Mouse (Mus musculus): ENCODE results near the gene Angptl2. TPM values are rescaled to one million over a fixed set of nuclear protein-coding genes. Genes with fewer than 3 reads are reported as not detected.

Gene Angptl2
- polyA plus RNA-seq, 1 experiment from 2014 or later, result 59.5 TPM

DNA sequence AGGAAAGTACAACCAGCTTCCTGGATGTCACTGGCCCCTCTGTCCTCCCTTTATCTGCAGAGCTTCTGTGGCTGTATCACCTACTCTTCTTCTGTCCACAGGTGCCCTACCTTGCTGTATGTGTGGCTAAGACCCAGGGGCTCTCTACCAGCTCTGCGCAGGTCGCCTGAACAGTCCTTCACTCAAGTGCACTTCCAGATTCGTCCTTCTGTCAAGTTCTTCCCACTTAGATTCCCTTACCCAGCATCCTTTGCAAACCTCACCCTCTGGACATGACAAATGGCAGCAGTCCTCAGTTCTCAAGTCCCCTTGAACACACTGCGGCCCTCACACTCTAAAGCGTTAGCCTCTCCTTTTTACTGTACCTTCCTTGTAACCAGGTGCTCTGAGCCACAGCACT, 65.9 kb downstream of the Angptl2 start:
- no peak overlapping the region for H3K27ac ChIP-seq (ENCODE audit: low read length)
- no peaks in the 10 kb centered on the region for H3K36me3 ChIP-seq (ENCODE audit: control insufficient read depth, insufficient read depth, low read length)
- WGBS, result 88% methylated on average over 5 of the region's 5 CpGs
- ATAC-seq (ENCODE audit: insufficient read depth, low FRiP score), result no peak
- no peak overlapping the region for H3K4me3 ChIP-seq (replicated peaks; ENCODE audit: low read length)
- H3K9ac ChIP-seq (ENCODE audit: low read length), result no peak overlapping the region
- H3K4me2 ChIP-seq (ENCODE audit: low read depth, low read length), result no peak overlapping the region
- no peaks in the 10 kb centered on the region for H3K27me3 ChIP-seq (ENCODE audit: control insufficient read depth, insufficient read depth, low read length)
- H3K9me3 ChIP-seq (replicated peaks; ENCODE audit: control insufficient read depth, low read length), result no peaks in the 10 kb centered on the region
- 0 out of 2 replicates have a peak, but pooled peaks cover 5% of the 10 kb centered on the region for H3K4me1 ChIP-seq (ENCODE audit: control insufficient read depth, insufficient read depth, low read length)

- peak overlapping the region; percentile 11; the same call in 1 of the 2 replicates for H3K27ac ChIP-seq (ENCODE audit: low read length)
- no peak overlapping the region for H3K4me3 ChIP-seq (replicated peaks; ENCODE audit: low read length)
- WGBS, result 56% methylated on average over 4 of the region's 4 CpGs
- no peaks in the 10 kb centered on the region for H3K9me3 ChIP-seq (replicated peaks; ENCODE audit: control insufficient read depth, low read length)
- no peaks in the 10 kb centered on the region for H3K36me3 ChIP-seq (ENCODE audit: control insufficient read depth, insufficient read depth, low read length)
- no peak overlapping the region for H3K9ac ChIP-seq (ENCODE audit: low read length)
- no peaks in the 10 kb centered on the region for H3K27me3 ChIP-seq (ENCODE audit: control insufficient read depth, insufficient read depth, low read length)
- 0 out of 2 replicates have a peak, but pooled peaks cover 5% of the 10 kb centered on the region for H3K4me1 ChIP-seq (ENCODE audit: control insufficient read depth, insufficient read depth, low read length)
- H3K4me2 ChIP-seq (ENCODE audit: low read depth, low read length), result no peak overlapping the region
- ATAC-seq (ENCODE audit: insufficient read depth, low FRiP score), result peak; percentile 69
Observed at GRCm38 (mm10) chr2:33282877-33283276, 67.0 kb downstream of the Angptl2 start.

- WGBS, result 78% methylated on average over 2 of the region's 2 CpGs
- H3K27me3 ChIP-seq (ENCODE audit: control insufficient read depth, insufficient read depth, low read length), result no peaks in the 10 kb centered on the region
- H3K4me2 ChIP-seq (ENCODE audit: low read depth, low read length), result no peak overlapping the region
- H3K9ac ChIP-seq (ENCODE audit: low read length), result 0 out of 2 replicates have a peak overlapping the region, but pooled peaks have one; percentile 2
- H3K9me3 ChIP-seq (replicated peaks; ENCODE audit: control insufficient read depth, low read length), result no peaks in the 10 kb centered on the region
- H3K4me3 ChIP-seq (replicated peaks; ENCODE audit: low read length), result no peak overlapping the region
- H3K4me1 ChIP-seq (ENCODE audit: control insufficient read depth, insufficient read depth, low read length), result 0 out of 2 replicates have a peak, but pooled peaks cover 5% of the 10 kb centered on the region
- H3K36me3 ChIP-seq (ENCODE audit: control insufficient read depth, insufficient read depth, low read length), result no peaks in the 10 kb centered on the region
- H3K27ac ChIP-seq (ENCODE audit: low read length), result no peak overlapping the region
- ATAC-seq (ENCODE audit: insufficient read depth, low FRiP score), result no peak
Observed at GRCm38 (mm10) chr2:33283674-33284073, 67.8 kb downstream of the Angptl2 start.

DNA sequence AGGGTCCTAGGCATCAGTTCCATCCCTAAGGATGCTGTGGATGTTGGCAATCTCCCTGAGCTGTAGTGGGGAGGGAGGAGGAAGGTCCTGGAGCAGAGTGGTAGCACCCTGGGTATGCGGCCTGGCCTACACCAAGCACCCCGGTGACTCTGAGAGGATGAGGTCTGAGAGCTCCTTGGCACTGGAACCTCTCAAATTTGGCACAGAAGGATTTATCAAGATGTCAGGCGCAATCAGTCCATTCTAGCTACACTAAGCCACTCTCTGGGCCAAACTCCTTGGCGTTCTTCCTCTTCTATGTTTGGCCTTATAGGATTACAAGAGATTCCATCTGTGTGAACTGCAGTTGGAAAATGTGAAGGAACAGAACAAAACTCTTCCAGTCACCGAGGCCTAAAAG, 73.0 kb downstream of the Angptl2 start:
- Histone ChIP-seq H3K9me3 (replicated peaks; ENCODE audit: control insufficient read depth, low read length) (no peaks in the 10 kb centered on the region), H3K4me2 (ENCODE audit: low read depth, low read length) (no peak overlapping the region), H3K27ac (ENCODE audit: low read length) (peak overlapping the region; percentile 44; the same call in 1 of the 2 replicates), H3K36me3 (ENCODE audit: control insufficient read depth, insufficient read depth, low read length) (no peaks in the 10 kb centered on the region), H3K9ac (ENCODE audit: low read length) (no peak overlapping the region), H3K4me1 (ENCODE audit: control insufficient read depth, insufficient read depth, low read length) (peaks cover 6% of the 10 kb centered on the region), H3K4me3 (replicated peaks; ENCODE audit: low read length) (no peak overlapping the region), H3K27me3 (ENCODE audit: control insufficient read depth, insufficient read depth, low read length) (no peaks in the 10 kb centered on the region)
- no peak for ATAC-seq (ENCODE audit: insufficient read depth, low FRiP score)
- 79% methylated on average over 5 of the region's 5 CpGs for WGBS

GRCm38 (mm10) chr2:33290491-33290890, 74.6 kb downstream of the Angptl2 start:
- H3K9me3 ChIP-seq (replicated peaks; ENCODE audit: control insufficient read depth, low read length), result no peaks in the 10 kb centered on the region
- H3K27ac ChIP-seq (ENCODE audit: low read length), result no peak overlapping the region
- H3K4me2 ChIP-seq (ENCODE audit: low read depth, low read length), result no peak overlapping the region
- no peaks in the 10 kb centered on the region for H3K36me3 ChIP-seq (ENCODE audit: control insufficient read depth, insufficient read depth, low read length)
- H3K9ac ChIP-seq (ENCODE audit: low read length), result no peak overlapping the region
- no peak for ATAC-seq (ENCODE audit: insufficient read depth, low FRiP score)
- peaks cover 6% of the 10 kb centered on the region for H3K4me1 ChIP-seq (ENCODE audit: control insufficient read depth, insufficient read depth, low read length)
- WGBS, result 87% methylated on average over 8 of the region's 8 CpGs
- no peak overlapping the region for H3K4me3 ChIP-seq (replicated peaks; ENCODE audit: low read length)
- H3K27me3 ChIP-seq (ENCODE audit: control insufficient read depth, insufficient read depth, low read length), result no peaks in the 10 kb centered on the region

DNA sequence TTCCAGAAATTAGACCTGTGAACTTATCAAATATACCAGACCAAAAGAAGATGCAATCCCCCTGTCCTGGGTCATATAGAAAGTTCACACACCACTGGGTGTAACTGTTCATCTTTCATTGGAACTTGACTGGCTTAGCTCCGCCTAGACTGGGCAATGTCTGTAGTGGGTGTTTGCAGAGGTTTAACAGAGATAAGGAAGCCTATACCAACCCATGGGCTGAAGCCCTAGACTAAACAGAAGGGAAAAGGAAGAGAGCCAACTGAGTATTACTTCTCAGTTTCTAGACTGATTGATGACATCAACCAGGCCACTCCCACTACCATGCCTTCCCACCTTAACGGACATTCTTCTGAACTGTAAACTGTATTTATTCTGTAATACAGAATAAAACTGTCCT, 76.2 kb downstream of the Angptl2 start:
- H3K27me3 ChIP-seq (ENCODE audit: control insufficient read depth, insufficient read depth, low read length), result no peaks in the 10 kb centered on the region
- H3K27ac ChIP-seq (ENCODE audit: low read length), result no peak overlapping the region
- H3K9me3 ChIP-seq (replicated peaks; ENCODE audit: control insufficient read depth, low read length), result no peaks in the 10 kb centered on the region
- no peak overlapping the region for H3K9ac ChIP-seq (ENCODE audit: low read length)
- H3K36me3 ChIP-seq (ENCODE audit: control insufficient read depth, insufficient read depth, low read length), result no peaks in the 10 kb centered on the region
- 0 out of 2 replicates have a peak, but pooled peaks have one; percentile 50 for ATAC-seq (ENCODE audit: insufficient read depth, low FRiP score)
- 35% methylated on average over 2 of the region's 2 CpGs for WGBS
- H3K4me3 ChIP-seq (replicated peaks; ENCODE audit: low read length), result no peak overlapping the region
- H3K4me2 ChIP-seq (ENCODE audit: low read depth, low read length), result no peak overlapping the region
- H3K4me1 ChIP-seq (ENCODE audit: control insufficient read depth, insufficient read depth, low read length), result peaks cover 6% of the 10 kb centered on the region

GRCm38 (mm10) chr2:33295115-33295514, 79.2 kb downstream of the Angptl2 start:
- H3K4me2 ChIP-seq (ENCODE audit: low read depth, low read length), result no peak overlapping the region
- H3K4me1 ChIP-seq (ENCODE audit: control insufficient read depth, insufficient read depth, low read length), result peaks cover 9% of the 10 kb centered on the region
- 70% methylated on average over 5 of the region's 5 CpGs for WGBS
- no peak for ATAC-seq (ENCODE audit: insufficient read depth, low FRiP score)
- no peaks in the 10 kb centered on the region for H3K9me3 ChIP-seq (replicated peaks; ENCODE audit: control insufficient read depth, low read length)
- H3K4me3 ChIP-seq (replicated peaks; ENCODE audit: low read length), result no peak overlapping the region
- no peak overlapping the region for H3K27ac ChIP-seq (ENCODE audit: low read length)
- H3K27me3 ChIP-seq (ENCODE audit: control insufficient read depth, insufficient read depth, low read length), result no peaks in the 10 kb centered on the region
- H3K36me3 ChIP-seq (ENCODE audit: control insufficient read depth, insufficient read depth, low read length), result no peaks in the 10 kb centered on the region
- H3K9ac ChIP-seq (ENCODE audit: low read length), result no peak overlapping the region

Other genes starting within 250 kb of the Angptl2 start
- 14.6 and 14.9 TPM in 2 replicates for gene Slc2a8, start 234.0 kb upstream of the Angptl2 start, polyA plus RNA-seq (2015; fragmentation: Nextera tagmentation; extraction: Ambion mirVana)
- 14.1 and 16.6 TPM in 2 replicates for gene Garnl3, start 84.4 kb upstream of the Angptl2 start, polyA plus RNA-seq (2015; fragmentation: Nextera tagmentation; extraction: Ambion mirVana)
- 7.9 and 8.0 TPM in 2 replicates for gene Ralgps1, start 155.4 kb downstream of the Angptl2 start, polyA plus RNA-seq (2015; fragmentation: Nextera tagmentation; extraction: Ambion mirVana)
- 7.5 and 8.2 TPM in 2 replicates for gene Zbtb34, start 215.3 kb downstream of the Angptl2 start, polyA plus RNA-seq (2015; fragmentation: Nextera tagmentation; extraction: Ambion mirVana)